Mouse (Mus musculus) bone marrow, adult 2 months (tissue): ENCODE results near the gene Olfr524.

Experiments
- CTCF ChIP-seq: fragments of 200-500 bp; IDR thresholded peaks from 2 replicates; pipeline ENCODE4 v1.5.1; 2011; ENCODE audit warnings: low read length, control low read depth; ENCODE audit not compliant: control insufficient read depth, insufficient read depth
- POLR2A ChIP-seq: fragments of 200-500 bp; IDR thresholded peaks from 2 replicates; pipeline ENCODE4 v1.6.1; 2011; ENCODE audit warnings: low read depth, mild to moderate bottlenecking, control low read depth, low read length, borderline replicate concordance; ENCODE audit not compliant: control insufficient read depth

GRCm38 (mm10) chr7:140208153-140208552, 2.4 kb upstream of the Olfr524 start:
- no peak for TF ChIP-seq POLR2A
- TF ChIP-seq CTCF, result no peak
